Mouse (Mus musculus): ENCODE results near the gene Stoml2.

The Stoml2 gene

DNA sequence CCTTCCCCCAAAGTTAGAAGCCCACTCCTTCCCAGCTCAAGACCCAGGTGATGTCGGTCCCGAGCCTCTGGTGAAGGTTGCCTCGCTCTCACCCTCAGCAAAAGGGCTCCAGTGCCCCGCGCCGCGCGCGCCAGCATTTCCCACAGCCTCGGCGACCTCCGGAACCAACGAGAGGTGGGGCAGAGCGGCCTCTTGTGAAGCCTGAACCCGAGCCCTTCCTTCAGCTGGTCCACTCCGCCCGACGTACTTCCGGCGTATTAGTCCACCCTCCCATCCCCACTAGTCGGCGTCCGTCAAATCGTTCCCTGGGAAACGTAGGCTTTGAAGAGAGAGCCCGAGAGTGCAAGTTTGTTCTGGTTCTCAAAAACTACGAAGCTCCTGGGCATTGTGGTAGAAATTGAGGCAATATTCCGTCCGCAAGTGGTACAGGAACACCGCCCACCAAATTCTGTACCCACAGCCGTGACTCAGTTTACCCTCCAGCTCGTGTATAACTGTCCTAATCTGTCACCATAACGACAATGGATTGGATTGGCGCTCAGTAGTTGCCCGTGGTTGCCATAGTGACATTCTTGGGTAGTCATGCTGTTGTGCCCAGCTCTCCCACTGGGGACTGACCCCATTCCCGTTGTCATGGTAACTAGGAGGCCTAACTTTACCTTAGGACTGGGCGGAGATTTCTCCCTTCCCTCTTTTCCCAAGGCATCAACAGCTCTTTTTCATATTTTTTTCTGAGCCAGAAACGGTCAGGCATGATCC lies at the start of gene Stoml2:
Gene Stoml2, minus strand, starts transcription at position 474 of the 759 bp plus-strand sequence.
- peak; percentile 89 for DNase-seq (ENCODE audit: low read depth, low spot score)

DNA sequence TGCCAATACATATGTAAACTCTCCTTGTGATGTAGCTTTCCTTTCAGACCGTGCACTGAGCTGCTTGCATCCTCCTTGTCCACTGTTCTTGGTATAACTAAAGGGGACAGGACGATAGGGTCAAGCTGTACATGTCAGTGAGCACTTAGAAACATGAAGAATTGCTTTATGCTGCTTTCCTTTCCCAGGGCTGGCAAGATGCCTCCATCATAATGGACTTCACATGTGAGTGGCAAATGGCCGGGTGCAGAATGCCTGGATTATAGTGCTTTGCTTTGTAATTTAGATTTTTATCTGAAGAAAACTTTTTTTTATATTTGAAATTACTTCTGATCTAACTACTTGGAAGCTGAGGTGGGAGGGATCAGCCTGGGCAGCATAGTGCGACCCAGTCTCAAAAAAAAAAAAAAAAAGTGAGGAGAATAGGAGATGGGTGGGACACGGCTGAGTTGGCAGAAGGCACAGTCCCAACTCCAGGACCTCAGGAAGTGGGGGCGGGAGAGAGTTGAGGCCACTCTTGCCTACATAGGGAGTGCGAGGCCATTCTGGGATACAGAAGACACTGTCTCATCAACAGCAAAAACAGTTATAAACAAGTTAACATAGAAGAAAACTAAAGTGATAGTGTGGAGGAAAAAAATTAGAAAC lies 46.7 kb upstream of the Stoml2 start:
- DNase-seq (ENCODE audit: low read depth, low spot score) = no peak

DNA sequence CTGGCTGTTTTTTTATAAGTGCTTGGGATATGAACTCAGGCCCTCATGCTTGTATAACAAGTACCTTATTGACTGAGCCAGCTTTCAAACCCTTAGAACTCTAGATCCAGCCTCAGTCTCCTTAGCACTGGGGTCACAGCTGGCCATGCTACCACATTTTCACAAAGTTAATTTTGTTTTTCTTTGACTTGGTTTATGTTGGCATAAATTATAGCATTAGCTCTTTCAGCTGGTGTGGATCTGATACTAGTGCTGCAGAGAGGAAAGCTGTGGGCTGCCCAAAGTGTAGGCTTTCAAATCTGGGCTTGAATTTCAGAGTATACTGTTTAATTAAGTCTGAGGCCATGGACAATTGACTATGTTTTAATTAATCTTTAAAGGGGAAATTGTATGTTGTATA lies 43.4 kb upstream of the Stoml2 start:
- no peak for DNase-seq (ENCODE audit: low read depth, low spot score)

DNA sequence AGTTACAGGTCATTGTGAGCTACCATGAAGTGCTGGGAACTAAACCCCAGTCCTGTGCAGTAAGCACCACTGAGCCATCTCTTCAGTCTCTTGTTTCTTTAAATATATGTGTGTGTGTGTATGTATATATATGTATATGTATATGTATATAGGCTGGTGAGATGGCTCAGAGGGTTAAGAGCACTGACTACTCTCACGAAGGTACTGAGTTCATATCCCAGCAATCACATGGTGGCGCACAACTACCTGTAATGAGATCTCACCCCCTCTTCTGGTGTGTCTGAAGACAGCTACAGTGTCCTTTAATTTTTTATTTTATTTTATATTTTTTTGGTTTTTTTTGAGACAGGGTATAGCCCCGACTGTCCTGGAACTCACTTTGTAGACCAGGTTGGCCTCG lies 34.0 kb upstream of the Stoml2 start:
- no peak for DNase-seq (ENCODE audit: low read depth, low spot score)

DNA sequence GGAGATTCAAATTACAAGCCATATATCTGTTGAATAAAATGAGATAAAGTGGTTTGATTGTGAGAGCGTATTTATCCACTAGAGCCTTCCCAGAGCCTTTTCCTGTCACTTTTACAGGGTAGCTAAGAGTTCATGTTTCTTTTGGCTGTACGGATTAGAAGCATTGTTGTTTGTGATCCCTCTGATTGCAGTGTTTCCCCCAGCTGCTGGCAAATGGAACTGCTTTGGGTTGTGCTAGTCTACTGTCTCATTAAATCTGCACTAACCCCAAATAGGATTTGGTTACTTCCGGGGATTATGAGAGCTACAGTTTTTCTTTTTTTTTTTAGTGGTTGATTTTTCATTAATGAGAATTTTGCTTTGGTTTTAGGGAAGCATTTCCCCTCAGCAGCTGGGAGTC lies 28.8 kb upstream of the Stoml2 start:
- no peak for DNase-seq (ENCODE audit: low read depth, low spot score)

DNA sequence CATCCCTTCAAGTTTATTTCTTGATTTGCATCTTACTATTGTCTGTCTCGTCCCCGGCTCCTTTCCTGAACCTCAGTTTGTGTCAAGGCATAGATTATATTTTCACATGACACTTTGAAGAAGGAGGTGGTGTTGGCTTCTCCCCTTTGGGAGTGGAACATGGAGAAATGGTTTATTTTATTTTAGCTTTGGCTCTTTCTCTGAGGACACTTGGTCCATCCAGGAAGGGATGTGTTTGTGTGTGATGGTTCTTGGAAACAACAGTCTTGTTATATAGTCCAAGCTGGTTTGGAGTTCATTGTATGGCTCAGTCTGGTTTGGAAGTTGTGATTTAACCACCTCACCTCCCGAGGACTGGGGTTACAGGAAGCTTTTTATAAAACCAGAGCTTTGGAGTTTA lies 28.2 kb upstream of the Stoml2 start:
- DNase-seq (ENCODE audit: low read depth, low spot score) = no peak

DNA sequence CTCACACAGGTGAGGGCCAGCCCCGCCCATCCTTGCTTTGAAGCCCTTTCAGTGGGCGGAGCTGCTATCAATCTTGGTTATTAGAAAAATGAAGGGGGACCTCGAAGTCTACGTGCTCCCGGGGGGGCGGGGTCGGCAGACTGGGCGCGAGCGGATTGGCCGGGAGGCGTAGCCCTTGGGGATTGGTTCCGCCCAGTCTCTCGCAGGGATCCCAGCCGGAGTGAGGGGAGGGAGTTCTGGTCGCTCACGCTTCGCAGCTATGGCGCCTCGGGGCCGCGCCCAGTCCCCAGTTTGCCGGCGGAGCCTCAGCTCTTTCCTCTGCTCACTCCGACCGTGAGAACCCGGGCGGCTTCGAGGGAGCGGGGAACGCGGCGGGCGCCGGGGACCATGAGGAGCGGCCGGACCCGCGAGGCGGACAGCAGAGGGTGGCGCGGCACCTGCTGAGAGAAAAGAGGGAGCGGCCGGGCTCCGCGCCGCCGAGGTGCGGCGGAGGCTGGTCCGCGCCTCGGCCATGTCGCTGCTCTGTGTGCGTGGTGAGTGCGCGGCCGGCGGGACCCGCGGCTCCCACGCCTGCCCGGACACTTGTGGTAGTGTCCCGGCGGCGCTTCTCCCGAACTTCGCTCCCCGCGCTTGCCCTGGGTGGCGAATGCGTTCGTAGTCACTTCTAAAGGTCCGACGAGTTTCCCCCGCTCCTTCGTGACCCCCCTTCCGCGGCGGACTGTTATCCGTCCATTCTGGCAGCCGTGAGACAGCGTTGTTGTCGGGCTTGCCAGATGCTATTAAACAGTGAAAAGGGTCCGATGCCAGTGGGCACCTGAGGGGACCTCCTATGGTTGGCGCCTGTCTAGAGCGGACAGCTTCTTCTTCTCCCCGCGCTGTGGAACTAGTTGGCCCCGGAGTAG lies 27.5 kb upstream of the Stoml2 start, which contains the start of gene Unc13b:
Gene Unc13b, plus strand, starts transcription at position 201 of the 902 bp plus-strand sequence.
- DNase-seq (ENCODE audit: low read depth, low spot score) = no peak

DNA sequence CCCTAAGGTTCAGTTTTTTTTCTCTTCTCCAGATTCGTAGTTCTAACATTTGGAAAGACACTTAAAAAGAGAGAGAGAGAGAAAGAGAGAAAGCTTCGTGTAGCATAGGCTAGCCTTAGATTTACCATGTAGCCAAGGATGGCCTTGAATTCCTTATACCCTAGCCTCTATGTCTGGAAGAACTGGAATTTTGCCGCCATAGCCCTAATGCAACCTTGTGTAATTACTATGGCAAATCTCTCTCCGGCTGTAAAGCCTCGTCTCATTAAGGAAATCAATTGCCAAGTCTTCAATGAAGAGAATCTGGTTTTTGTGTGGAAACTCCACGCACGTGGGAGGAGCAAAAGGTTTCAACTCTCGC lies 26.9 kb upstream of the Stoml2 start:
- no peak for DNase-seq (ENCODE audit: low read depth, low spot score)

DNA sequence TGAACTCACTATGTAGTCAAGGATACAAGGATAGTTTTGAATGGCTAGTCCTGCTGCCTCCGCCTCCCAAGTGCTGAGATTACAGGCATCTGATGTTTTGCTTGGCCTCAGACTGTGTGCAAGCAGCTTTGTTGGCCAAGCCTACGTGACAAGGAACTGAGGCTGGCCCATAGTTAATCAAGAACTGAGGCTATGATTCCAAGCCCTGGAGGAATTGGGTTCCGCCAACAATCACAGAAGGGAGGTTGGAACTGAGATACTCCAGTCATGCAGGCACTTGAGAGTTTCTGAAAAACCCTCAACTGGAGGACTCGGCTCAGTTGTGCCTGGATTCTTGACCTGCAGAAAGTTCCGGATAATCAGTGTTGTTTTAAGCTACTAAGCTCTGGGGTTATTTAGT lies 26.1 kb upstream of the Stoml2 start:
- no peak for DNase-seq (ENCODE audit: low read depth, low spot score)

DNA sequence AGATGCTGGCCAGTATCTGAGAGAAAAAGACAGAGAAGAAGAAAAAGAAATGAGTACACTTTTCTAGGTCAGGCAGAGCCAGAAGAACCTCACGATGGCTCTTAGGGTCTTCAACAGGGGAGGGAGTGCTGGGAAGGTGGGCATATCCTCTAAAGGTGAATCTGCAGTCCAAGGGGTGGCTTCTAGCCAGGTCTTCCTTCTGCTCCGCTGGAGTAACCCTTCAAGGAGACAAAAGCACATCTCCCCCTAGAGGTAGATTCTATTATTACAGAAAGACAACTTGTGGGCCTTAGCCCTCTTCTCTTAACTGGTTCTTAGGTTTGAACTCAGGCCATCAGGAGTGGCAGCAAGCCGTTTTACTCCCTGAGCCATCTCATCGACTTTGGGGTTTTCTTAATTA lies 21.1 kb upstream of the Stoml2 start:
- peak; percentile 58 for DNase-seq (ENCODE audit: low read depth, low spot score)

DNA sequence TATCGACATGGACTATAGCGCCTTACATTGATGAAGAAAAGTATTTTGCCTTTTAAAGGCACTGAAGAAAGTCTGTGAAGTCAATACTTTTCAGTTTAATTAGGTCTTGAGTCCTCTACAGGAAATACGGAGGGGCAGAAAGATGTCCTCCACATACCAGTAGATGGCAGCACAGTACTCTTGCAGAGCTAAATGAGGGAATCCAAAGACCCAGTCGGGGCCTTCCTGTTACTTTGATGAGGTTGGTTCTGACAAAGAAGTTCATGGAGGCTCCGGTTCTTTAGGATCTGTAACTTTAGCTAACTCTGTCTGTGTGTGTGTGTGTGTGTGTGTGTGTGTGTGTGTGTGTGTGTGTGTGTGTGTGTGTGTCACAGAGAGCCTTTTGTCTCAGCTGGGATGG lies 15.7 kb upstream of the Stoml2 start:
- peak; percentile 77 for DNase-seq (ENCODE audit: low read depth, low spot score)

DNA sequence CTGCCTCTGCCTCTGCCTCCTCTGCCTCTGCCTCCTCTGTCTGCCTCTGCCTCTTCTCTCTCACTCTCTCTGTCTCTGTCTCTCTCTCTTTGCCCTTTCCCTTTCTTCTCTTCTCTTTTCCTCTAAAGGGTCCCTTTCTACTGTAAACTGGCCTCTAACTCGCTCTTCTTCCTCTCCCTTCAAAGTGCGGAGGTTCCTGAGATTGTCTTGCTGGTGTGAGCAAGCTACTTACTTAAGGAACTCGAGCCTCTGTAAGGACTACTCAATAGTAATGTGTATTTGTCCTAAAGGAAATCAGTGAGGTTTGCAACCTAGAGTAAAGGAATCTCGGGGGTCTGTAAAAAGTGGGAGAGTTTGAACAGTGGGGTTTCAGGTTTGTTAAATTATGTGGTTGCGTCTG lies 15.1 kb upstream of the Stoml2 start:
- no peak for DNase-seq (ENCODE audit: low read depth, low spot score)

DNA sequence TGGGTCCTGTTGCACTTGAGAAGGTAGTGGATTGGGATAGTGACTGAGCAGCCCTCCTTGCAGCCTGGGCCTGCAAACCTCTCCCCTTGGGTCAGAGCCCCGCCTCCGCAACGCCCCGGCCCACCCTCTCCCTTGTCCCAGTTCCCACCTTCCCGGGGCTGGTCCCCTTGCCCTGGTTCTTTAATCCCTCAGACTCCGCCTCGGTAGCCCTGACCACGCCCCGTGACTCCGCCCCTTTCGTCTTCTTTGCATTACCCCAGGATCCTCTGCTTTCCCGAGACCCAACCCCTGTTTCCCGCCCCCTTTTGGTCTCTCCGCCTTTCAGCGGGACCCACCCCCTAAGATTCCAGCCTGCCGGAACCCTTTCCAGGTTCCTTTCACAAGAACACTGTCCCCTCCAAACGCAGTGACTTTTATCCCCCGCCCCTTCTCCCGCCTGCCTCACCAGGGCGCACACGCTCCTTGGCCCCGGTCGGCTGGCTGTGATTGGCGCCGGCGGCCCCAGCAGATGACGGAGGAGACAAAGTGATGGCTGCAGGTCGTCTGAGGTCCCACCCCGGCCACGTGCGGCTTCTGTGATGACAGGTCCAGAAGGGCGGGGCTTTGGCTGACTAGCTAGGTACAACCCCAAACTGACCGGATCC lies 14.3 kb upstream of the Stoml2 start, which contains the start of gene Fam214b:
Gene Fam214b, minus strand, starts transcription at position 562 of the 644 bp plus-strand sequence.
- peak; percentile 94 for DNase-seq (ENCODE audit: low read depth, low spot score)

DNA sequence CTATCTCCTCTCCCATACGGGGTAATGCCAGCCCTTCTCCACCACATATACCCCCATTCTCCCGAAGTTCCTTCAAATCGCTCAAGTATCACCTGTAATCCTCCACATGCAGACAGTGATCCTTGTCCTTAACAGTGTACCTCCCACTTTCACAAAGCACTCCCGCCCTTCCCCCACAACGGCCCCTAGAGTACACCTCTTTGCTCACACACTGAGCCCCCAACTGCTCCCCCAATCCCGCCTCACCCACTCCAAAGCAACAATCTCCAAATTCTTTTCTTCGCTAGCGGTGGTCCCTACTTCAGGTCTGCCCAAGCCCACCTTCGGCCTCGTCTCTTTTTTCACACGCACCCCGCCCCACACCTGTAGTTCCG lies 13.8 kb upstream of the Stoml2 start:
- DNase-seq (ENCODE audit: low read depth, low spot score) = no peak

DNA sequence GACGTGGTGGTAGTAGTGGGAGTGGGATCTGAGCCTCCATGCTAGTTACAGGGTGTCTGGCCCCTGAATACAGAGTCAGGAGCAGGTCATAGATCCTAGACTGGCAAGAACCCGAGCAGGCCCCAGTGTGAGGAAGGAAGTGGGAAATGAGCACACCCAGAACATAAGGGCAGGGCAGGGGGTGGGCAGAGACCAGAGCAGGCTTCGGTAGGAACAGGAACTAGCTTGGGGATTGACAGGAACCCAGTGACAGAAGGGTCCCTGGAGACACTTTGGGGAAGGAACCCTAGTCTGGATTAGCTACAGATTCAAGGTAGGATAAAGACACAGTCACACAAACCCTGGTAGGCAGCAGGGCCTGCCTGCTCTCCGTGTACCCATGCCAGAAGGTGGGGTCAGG lies 13.2 kb upstream of the Stoml2 start:
- no peak for DNase-seq (ENCODE audit: low read depth, low spot score)

DNA sequence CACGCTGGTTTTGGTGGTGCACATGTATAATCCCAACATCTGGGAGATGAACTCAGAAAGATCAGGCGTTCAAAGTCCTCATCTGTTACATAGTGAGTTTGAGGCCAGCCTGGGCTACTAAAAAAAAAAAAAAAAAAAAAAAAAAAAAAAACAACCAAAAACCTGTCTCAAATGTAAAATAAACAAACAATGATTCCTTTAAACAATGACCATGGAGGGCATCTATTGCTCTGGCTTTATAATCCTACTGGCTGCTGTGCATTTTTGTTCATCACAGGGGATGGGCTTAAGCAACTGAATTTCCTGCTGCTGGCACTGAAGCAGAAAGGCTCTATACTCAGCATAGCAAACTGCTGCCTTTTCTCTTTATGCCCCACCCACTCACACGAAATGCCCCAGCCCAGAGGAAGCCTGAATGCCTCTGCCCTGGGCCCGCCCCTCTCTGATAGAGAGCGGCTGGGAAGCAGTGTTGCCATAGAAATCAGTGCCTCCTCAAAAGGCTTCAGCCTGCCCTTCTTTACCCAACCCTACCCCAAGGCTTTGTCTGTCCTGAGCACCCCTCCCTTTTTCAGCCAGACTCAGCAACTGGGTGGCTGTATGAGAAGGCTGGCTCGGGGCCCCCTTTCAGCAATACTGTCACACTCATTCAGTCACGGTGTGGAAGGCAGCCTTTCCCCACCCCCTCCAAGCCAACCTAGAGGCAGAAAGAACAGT lies 12.3 kb upstream of the Stoml2 start:
- DNase-seq (ENCODE audit: low read depth, low spot score) = peak; percentile 49

DNA sequence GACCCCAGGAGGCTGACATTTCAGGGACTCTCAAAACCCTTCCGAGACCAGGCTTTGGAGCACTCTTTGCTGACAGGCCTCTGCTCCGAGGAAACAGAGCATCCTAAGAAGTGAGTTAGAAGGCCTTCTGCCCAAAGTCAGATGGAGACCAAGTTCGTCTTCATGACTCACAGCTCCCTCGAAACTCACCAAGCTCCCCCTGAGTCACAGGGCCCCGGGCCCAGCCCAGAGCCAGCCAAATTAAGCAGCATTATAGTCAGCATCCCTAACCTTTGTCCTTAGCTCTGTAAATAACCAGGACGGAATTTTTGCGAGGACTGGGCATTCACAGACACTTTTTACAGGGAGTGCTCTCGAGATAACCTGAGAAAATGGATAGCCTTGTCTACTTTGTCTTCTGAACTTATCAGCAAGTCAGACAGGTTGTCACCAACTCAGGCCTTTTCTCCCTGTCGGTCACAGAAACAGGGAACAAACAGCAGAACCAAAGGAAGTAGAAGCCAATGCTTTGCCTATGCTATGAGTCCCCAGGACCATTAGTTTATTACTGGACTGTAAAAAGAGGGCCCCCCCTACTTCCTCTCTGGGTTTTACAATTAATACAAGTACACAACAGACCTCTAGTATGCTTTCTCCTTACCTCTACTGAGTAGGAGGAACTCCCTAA lies 9.5 kb upstream of the Stoml2 start:
- DNase-seq (ENCODE audit: low read depth, low spot score) = no peak

DNA sequence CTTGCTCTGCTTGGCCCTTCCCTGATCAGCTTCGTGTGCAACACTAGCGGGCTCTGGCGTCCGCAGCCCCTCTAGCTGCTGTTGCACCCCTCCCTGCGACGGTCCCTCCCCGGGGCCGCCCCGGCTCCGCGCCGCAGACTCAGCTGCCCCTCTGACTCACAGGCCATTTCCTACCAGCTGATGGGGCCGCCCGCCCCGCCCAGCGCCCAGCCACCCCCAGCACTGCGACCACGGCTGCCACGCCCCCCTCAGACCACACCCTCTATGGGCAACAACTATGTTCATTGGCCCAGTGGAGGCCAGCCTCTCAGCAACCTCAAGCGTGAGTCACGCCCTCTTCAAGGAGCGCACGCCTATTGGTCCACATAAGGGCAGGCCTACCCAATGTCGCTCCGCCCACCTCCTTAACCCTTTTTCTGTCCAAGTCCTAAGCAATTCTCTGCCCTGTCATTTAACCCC lies 8.6 kb upstream of the Stoml2 start:
- DNase-seq (ENCODE audit: low read depth, low spot score) = peak; percentile 98

DNA sequence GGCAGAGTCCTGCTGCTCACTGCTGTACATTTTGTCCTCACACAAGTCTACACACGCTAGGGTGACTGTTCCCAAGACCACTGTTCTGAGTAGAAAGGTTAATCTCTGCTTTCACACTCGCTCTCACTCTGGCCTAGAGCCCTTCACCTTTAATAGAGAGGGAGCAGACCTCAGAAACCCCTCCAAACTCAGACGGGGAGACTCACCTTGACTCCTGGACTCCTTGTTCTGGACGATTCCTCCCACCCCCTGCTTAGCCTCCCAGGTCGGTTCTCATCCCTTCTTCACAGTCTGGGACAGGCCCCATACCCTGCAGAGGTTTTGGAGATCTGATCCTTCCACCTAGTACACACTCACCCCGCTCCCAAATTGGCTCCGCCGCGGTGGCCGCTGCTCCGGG lies 8.1 kb upstream of the Stoml2 start:
- DNase-seq (ENCODE audit: low read depth, low spot score) = no peak
